Mouse (Mus musculus): ENCODE measurements around the gene Wnt3. TPM values are rescaled to one million over a fixed set of nuclear protein-coding genes. Genes with fewer than 3 reads are reported as not detected.

Wnt3 gene
- total RNA-seq, 2 experiments from 2014 or later = 2.0 to 2.9 TPM

GRCm38 (mm10) chr11:103831766-103832165, 57.8 kb downstream of the Wnt3 start:
- DNase-seq (ENCODE audit: low spot score in 2 of 2) = no peak

- DNase-seq (ENCODE audit: low spot score in 2 of 2) = no peak
These were observed 58.4 kb downstream of the Wnt3 start for GRCm38 (mm10) chr11:103832331-103832730.

- DNase-seq (ENCODE audit: low spot score in 2 of 2) = no peak
These were observed 65.0 kb downstream of the Wnt3 start for GRCm38 (mm10) chr11:103838955-103839354.

- peak; percentile 43 to 65 for DNase-seq (ENCODE audit: low spot score in 2 of 2)
These were observed 66.9 kb downstream of the Wnt3 start for GRCm38 (mm10) chr11:103840834-103841233.

- no peak for DNase-seq (ENCODE audit: low spot score in 2 of 2)
These were observed 74.3 kb downstream of the Wnt3 start for GRCm38 (mm10) chr11:103848287-103848686.

GRCm38 (mm10) chr11:103852590-103853283, 78.8 kb downstream of the Wnt3 start:
- DNase-seq (ENCODE audit: low spot score in 2 of 2) = no peak

- no peak for DNase-seq (ENCODE audit: low spot score in 2 of 2)
These were observed 79.5 kb downstream of the Wnt3 start for GRCm38 (mm10) chr11:103853284-103853920.

GRCm38 (mm10) chr11:103854294-103854693, 80.3 kb downstream of the Wnt3 start:
- DNase-seq (ENCODE audit: low spot score in 2 of 2) = no peak

GRCm38 (mm10) chr11:103856641-103857040, 82.7 kb downstream of the Wnt3 start:
- DNase-seq (ENCODE audit: low spot score in 2 of 2) = no peak

GRCm38 (mm10) chr11:103858760-103859159, 84.8 kb downstream of the Wnt3 start:
- no peak for DNase-seq (ENCODE audit: low spot score in 2 of 2)

- DNase-seq (ENCODE audit: low spot score in 2 of 2) = no peak
These were observed 86.1 kb downstream of the Wnt3 start for GRCm38 (mm10) chr11:103859933-103860610.

- no peak for DNase-seq (ENCODE audit: low spot score in 2 of 2)
These were observed 89.0 kb downstream of the Wnt3 start for GRCm38 (mm10) chr11:103862951-103863350.

GRCm38 (mm10) chr11:103864486-103864885, 90.5 kb downstream of the Wnt3 start:
- no peak for DNase-seq (ENCODE audit: low spot score in 2 of 2)

- no peak for DNase-seq (ENCODE audit: low spot score in 2 of 2)
These were observed 91.4 kb downstream of the Wnt3 start for GRCm38 (mm10) chr11:103865346-103865745.

Other genes starting within 250 kb of the Wnt3 start
- not detected for gene Gm884, start 153.0 kb upstream of the Wnt3 start, total RNA-seq (2021)
- gene Lyzl6, start 135.3 kb upstream of the Wnt3 start, total RNA-seq (2021) = not detected
- gene Rprml, start 124.6 kb upstream of the Wnt3 start, total RNA-seq (2021) = 100 to 1,000 TPM; 113 to 118 TPM
- 10 to 100 TPM; 75.7 to 78.5 TPM for gene Gosr2, start 76.3 kb upstream of the Wnt3 start, total RNA-seq (2021)
- gene Wnt9b, start 24.3 kb upstream of the Wnt3 start, total RNA-seq (2021) = 1 to 10 TPM in 1 of 2 experiments, under 1 TPM in 1; 0.48 to 2.7 TPM
- gene Nsf, start 179.9 kb downstream of the Wnt3 start, total RNA-seq (2021) = 1,000 to 10,000 TPM in 1 of 2 experiments, 100 to 1,000 TPM in 1; 994 to 1,064 TPM
- gene Arf2, start 192.6 kb downstream of the Wnt3 start, total RNA-seq (2021) = 10 to 100 TPM; 55.8 to 56.2 TPM

Data from layer of hippocampus, postnatal 14 days (tissue).